Mouse (Mus musculus): ENCODE data around the gene 1810010H24Rik. TPM values are rescaled to one million over a fixed set of nuclear protein-coding genes. Genes with fewer than 3 reads are reported as not detected.

1810010H24Rik gene
- polyA plus RNA-seq, 1 experiment = 2.7 TPM

DNA sequence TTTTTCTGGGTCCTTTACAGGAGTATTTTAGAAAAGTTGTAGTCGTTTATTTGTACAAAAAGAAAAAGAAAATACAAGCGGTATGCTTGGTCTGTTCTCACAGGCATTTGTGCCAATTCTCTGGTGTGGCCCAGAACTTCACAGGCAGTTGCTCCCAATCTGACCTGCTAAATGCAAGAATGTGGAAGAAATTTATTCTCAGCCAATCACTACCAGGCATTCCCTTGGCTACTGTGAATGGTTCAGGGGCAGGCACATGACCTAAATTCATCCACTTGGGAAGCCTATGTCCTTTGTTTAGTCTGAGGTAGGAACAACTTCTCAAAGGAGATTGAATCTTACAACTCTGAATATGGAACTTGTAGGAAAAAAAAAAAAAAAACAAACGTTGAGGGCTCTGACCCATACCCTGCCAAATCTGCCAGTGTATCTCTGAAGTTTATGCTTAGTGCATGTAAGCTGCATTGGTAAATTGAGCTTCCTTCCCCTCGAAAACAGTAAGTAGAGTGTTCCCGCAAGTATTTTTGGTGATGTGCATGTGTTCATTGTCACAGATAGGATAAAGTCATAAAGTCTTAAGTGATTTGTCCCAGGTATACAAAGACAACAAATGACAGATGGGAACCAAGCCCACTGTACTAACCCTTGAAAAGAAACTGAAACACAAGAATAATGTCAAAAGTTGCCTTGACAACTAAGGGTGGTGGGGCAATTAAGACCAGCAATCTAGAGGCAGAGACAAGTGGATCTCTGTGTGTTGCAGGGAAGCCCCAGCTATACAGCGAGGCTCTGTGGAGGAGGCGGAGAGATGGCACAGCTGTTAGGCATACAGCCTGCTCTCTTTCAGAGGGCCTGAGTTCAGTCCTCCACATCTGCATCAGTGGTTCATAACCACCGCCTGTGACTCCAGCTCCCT lies 23.5 kb upstream of the 1810010H24Rik start:
- Histone ChIP-seq H3K36me3 (ENCODE audit: control insufficient read depth, insufficient read depth, low read length) (peaks cover 3% of the 10 kb centered on the region; the same call in 1 of the 2 replicates), H3K4me3 (ENCODE audit: low read depth, low read length) (no peak overlapping the region), H3K27ac (ENCODE audit: insufficient read depth, low read depth, low read length) (no peak overlapping the region), H3K4me1 (ENCODE audit: control insufficient read depth, insufficient read depth, insufficient read length, low read length) (peaks cover 3% of the 10 kb centered on the region), H3K27me3 (ENCODE audit: control insufficient read depth, insufficient read depth, low read length) (no peaks in the 10 kb centered on the region)
- TF ChIP-seq POLR2A (IDR thresholded peaks at IDR 0.05; ENCODE audit: low read depth, low read length) (no peak), CTCF (IDR thresholded peaks at IDR 0.05; ENCODE audit: extremely low read depth, insufficient read length, insufficient replicate concordance, low read depth, low read length) (no peak)
- WGBS = 51% methylated on average over 8 of the region's 8 CpGs

DNA sequence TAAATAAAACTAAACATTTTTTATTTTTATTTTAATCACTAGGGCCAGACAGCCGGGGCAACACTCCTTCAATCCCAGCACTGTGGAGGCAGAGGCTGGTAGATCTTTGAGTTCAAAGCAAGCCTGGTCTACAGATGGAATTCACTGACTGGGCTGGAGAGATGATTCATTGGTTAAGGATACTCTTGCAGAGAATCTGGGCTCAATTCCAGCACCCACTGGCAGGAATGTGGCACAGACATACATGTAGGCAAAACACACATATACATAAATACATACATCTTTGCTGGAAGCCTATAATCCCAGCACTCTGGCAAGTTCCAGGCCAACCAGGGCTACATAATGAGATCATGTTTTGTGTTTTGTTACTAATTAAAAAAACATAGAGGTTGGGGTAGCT lies 19.9 kb upstream of the 1810010H24Rik start:
- no peak for TF ChIP-seq POLR2A (IDR thresholded peaks at IDR 0.05; ENCODE audit: low read depth, low read length)
- TF ChIP-seq CTCF (IDR thresholded peaks at IDR 0.05; ENCODE audit: extremely low read depth, insufficient read length, insufficient replicate concordance, low read depth, low read length) = no peak
- Histone ChIP-seq H3K36me3 (ENCODE audit: control insufficient read depth, insufficient read depth, low read length) (no peaks in the 10 kb centered on the region), H3K4me1 (ENCODE audit: control insufficient read depth, insufficient read depth, insufficient read length, low read length) (peaks cover 3% of the 10 kb centered on the region), H3K27ac (ENCODE audit: insufficient read depth, low read depth, low read length) (no peak overlapping the region), H3K4me3 (ENCODE audit: low read depth, low read length) (no peak overlapping the region), H3K27me3 (ENCODE audit: control insufficient read depth, insufficient read depth, low read length) (no peaks in the 10 kb centered on the region)
- WGBS = 94% methylated on average over 1 of the region's 1 CpGs

DNA sequence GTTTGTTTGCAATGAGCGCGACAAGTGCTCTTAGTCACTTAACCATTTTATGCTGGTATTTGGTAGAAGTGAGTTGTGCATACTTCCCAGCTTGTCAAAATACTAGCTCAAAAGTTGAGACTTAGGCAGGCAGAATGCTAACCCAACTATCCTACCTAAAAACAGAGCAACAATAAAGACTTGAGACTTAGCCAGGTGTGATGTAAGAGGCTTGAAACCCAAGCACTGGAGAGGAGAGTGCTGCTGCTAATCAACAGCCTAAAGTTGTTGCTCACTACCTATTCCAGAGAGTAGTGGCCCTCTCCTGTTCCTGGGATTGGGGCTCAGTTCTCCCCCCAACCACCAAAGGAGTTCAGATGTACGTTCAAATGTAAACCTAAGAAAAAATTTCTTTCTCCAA lies 15.0 kb upstream of the 1810010H24Rik start:
- Histone ChIP-seq H3K27me3 (ENCODE audit: control insufficient read depth, insufficient read depth, low read length) (no peaks in the 10 kb centered on the region), H3K4me3 (ENCODE audit: low read depth, low read length) (no peak overlapping the region), H3K27ac (ENCODE audit: insufficient read depth, low read depth, low read length) (no peak overlapping the region), H3K4me1 (ENCODE audit: control insufficient read depth, insufficient read depth, insufficient read length, low read length) (peaks cover 6% of the 10 kb centered on the region), H3K36me3 (ENCODE audit: control insufficient read depth, insufficient read depth, low read length) (no peaks in the 10 kb centered on the region)
- 92% methylated on average over 3 of the region's 3 CpGs for WGBS
- TF ChIP-seq POLR2A (IDR thresholded peaks at IDR 0.05; ENCODE audit: low read depth, low read length) = no peak
- no peak for TF ChIP-seq CTCF (IDR thresholded peaks at IDR 0.05; ENCODE audit: extremely low read depth, insufficient read length, insufficient replicate concordance, low read depth, low read length)

DNA sequence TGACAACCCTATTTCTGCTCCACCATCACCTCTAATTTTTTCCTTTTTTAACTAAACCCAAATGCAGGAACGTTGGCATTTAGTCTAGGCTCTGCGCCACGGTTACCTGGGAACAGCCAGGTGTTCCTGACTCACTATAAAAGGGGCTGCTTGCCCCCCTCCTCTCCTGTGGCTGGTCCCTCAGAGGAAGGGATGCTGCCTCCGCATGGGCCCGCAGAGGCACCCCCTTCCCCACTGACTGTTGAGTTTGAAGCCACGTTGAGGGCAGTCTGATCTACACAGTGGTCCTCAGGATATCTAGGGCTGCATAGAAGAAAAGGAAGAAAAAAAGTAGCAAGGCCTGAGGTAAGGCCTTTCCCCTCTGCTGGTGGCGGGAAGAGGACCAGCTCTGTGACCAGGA lies 14.3 kb upstream of the 1810010H24Rik start:
- H3K36me3 ChIP-seq (ENCODE audit: control insufficient read depth, insufficient read depth, low read length) = no peaks in the 10 kb centered on the region
- H3K27me3 ChIP-seq (ENCODE audit: control insufficient read depth, insufficient read depth, low read length) = no peaks in the 10 kb centered on the region
- peaks cover 6% of the 10 kb centered on the region for H3K4me1 ChIP-seq (ENCODE audit: control insufficient read depth, insufficient read depth, insufficient read length, low read length)
- H3K27ac ChIP-seq (ENCODE audit: insufficient read depth, low read depth, low read length) = no peak overlapping the region
- TF ChIP-seq CTCF (IDR thresholded peaks at IDR 0.05; ENCODE audit: extremely low read depth, insufficient read length, insufficient replicate concordance, low read depth, low read length) (no peak), POLR2A (IDR thresholded peaks at IDR 0.05; ENCODE audit: low read depth, low read length) (no peak)
- H3K4me3 ChIP-seq (ENCODE audit: low read depth, low read length) = no peak overlapping the region
- 83% methylated on average over 7 of the region's 7 CpGs for WGBS

DNA sequence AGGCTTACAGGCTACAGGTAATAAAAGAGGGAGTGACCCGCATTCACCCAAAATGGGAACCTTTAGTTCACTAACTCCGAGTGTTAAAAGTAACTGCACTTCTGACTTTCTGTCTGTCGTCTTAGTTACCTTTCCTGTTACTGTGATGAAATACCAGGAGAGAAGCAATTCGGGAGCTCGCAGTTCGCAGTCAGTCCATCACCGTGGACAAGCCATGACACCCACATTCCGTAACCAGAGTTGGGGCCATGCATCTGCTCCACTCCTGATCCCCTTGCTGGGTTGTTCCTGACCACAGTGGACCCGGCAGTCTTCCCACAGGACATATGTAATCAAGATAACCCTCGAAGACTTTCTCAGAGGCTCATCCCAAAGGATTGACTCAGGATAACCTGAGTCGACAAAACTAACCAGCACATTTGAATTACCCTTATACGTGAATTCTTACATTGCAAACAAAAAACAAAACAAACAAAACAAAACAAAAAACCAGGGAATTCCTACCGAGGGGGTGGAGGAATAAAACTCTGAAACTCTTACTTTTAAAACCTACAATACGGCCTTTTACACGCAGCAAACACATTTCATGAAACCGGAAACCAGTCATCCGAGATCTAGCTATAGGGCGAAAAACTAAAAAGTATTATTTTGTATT lies 13.7 kb upstream of the 1810010H24Rik start:
- Histone ChIP-seq H3K27ac (ENCODE audit: insufficient read depth, low read depth, low read length) (peak overlapping the region; percentile 99), H3K27me3 (ENCODE audit: control insufficient read depth, insufficient read depth, low read length) (no peaks in the 10 kb centered on the region)

DNA sequence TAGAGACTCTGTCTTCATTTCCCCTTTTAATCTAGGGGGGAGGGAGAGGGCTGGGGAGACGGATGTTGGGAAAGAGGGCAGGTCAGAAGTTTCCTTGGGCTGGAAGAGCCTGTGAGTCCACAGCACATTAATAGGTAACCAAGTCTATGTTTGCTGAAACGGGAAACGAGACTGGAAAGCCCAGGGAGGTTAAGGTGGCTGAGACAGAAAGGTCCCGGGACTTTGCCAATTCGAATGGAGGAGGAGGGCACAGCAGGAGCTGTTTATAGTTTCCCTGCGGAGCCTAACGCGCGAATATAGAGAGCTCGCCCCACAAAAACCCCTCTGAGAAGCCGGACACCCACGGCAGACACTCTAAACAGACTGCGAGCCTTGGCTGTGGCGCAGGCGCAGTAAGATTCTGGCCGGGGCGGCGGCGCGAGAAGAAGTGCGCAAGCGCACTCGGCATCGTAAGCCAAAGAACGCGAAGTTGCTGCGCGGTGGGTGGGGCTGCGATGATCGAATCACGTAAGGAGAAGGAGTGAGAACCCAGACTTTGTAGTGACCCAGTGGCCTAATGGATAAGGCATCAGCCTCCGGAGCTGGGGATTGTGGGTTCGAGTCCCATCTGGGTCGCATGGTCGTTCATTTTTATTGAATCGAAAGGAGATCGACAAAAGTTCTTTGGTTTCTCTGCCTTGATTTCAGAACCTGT lies 13.0 kb upstream of the 1810010H24Rik start:
- H3K4me3 ChIP-seq (ENCODE audit: low read depth, low read length) = peak overlapping the region; percentile 75
- under 1% methylated on average over 37 of the region's 37 CpGs for WGBS
- TF ChIP-seq POLR2A (IDR thresholded peaks at IDR 0.05; ENCODE audit: low read depth, low read length) (peak; percentile 98), CTCF (IDR thresholded peaks at IDR 0.05; ENCODE audit: extremely low read depth, insufficient read length, insufficient replicate concordance, low read depth, low read length) (no peak)
- H3K27me3 ChIP-seq (ENCODE audit: control insufficient read depth, insufficient read depth, low read length) = no peaks in the 10 kb centered on the region
- no peaks in the 10 kb centered on the region for H3K36me3 ChIP-seq (ENCODE audit: control insufficient read depth, insufficient read depth, low read length)
- H3K27ac ChIP-seq (ENCODE audit: insufficient read depth, low read depth, low read length) = peak overlapping the region; percentile 99
- H3K4me1 ChIP-seq (ENCODE audit: control insufficient read depth, insufficient read depth, insufficient read length, low read length) = peaks cover 3% of the 10 kb centered on the region; the same call in 1 of the 2 replicates

More for the DNA sequence above, 13.7 kb upstream of the 1810010H24Rik start:
- peaks cover 5% of the 10 kb centered on the region; the same call in 1 of the 2 replicates for H3K4me1 ChIP-seq (ENCODE audit: control insufficient read depth, insufficient read depth, insufficient read length, low read length)
- no peaks in the 10 kb centered on the region for H3K36me3 ChIP-seq (ENCODE audit: control insufficient read depth, insufficient read depth, low read length)
- no peak for TF ChIP-seq CTCF (IDR thresholded peaks at IDR 0.05; ENCODE audit: extremely low read depth, insufficient read length, insufficient replicate concordance, low read depth, low read length)
- no peak for TF ChIP-seq POLR2A (IDR thresholded peaks at IDR 0.05; ENCODE audit: low read depth, low read length)
- WGBS = 27% methylated on average over 18 of the region's 18 CpGs
- peak overlapping the region; percentile 75 for H3K4me3 ChIP-seq (ENCODE audit: low read depth, low read length)

All from small intestine, adult 2 months (tissue).